Mouse (Mus musculus): Measurements from ENCODE around the gene Accsl.

Accsl gene

DNA sequence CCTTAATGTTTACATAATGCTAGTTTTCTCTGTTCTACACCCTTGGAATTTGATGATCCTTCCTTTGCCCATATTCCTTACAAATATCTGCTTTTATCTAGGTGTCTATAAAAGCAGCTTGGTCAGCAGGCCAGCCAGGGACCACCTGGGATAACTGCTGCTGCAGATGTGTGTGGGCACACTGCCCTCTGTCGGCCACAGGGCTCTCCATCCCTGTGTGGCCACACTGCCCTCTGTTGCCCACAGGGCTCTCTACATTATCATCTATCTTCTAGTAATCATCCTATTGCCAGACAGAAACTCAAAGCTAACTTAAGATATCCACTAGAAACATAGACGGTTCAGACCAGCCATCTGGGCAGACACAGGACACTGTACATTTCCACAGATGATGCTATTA is 59.0 kb downstream of the Accsl start:
- no peak for DNase-seq (ENCODE audit: extremely low read depth, low read depth)

- no peak for DNase-seq (ENCODE audit: extremely low read depth, low read depth)
These were observed 60.9 kb downstream of the Accsl start for GRCm38 (mm10) chr2:93808071-93808470.

GRCm38 (mm10) chr2:93807440-93807839 is 61.5 kb downstream of the Accsl start:
- DNase-seq (ENCODE audit: extremely low read depth, low read depth), result no peak

DNA sequence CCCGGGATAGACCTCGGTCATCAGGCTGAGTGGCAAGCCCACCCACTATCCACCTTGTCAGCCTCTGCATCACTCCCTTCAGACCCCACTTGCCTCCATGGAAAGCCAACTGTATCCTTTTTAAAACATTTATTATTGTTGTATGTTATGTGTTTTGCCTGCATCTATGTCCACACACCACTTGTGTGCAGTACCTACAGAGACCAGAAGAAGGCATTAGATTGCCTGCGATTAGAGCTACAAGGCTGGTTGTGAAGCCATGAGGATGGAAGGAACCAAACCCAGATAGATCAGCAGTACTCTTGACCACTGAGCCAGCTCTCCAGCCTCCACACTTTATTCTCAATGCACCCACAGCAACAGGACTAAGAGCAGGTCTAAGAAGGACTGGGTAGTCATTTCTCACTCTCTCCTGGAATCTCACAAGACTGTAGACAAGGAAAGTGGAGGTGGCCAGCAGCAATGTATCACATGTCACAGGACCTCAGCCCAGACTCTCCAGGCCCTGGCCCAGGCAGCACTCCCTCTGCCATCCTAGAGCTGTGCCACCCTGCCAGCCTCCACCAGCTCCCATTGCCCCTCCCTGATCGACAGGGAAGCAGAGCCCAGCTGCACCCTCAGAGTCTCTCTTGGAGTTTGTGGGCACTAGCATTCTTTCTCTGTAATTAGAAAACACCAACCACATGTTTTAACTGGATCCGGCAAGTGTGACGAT is 62.3 kb downstream of the Accsl start:
- no peak for DNase-seq (ENCODE audit: extremely low read depth, low read depth)

GRCm38 (mm10) chr2:93805523-93805922 is 63.4 kb downstream of the Accsl start:
- DNase-seq (ENCODE audit: extremely low read depth, low read depth), result no peak

All from MEL-GATA-1-ER (cell line).